Mouse (Mus musculus): ENCODE measurements at regions not wholly inside any gene's neighbourhood (a gene's known extent, or its start where the extent isn't known, plus 50 kb on each side); places are given as distances from the start of the nearest gene placed in this dataset.

- no peak for DNase-seq (ENCODE audit: low spot score in 2 of 2)
- intact Hi-C loops (cut with DNase I) = no loop called here
These were observed 264.6 kb upstream of the Rnaseh2b start for GRCm38 (mm10) chr14:62027751-62028279.

GRCm38 (mm10) chr14:62030059-62030458 is 262.3 kb upstream of the Rnaseh2b start:
- no peak for DNase-seq (ENCODE audit: low spot score in 2 of 2)
- intact Hi-C loops (cut with DNase I) = loop anchor here (10.0 kb wide), 1 partner anchor 425 kb away; the partner anchor contains the start of gene Gucy1b2

GRCm38 (mm10) chr14:62033661-62034060 is 258.7 kb upstream of the Rnaseh2b start:
- DNase-seq (ENCODE audit: low spot score in 2 of 2) = no peak
- intact Hi-C loops (cut with DNase I) = loop anchor here (10.0 kb wide), 1 partner anchor 421 kb away; the partner anchor contains the start of gene Gucy1b2

GRCm38 (mm10) chr14:62034664-62035063 is 257.7 kb upstream of the Rnaseh2b start:
- intact Hi-C loops (cut with DNase I) = loop anchor here (10.0 kb wide), 1 partner anchor 420 kb away; the partner anchor contains the start of gene Gucy1b2
- no peak for DNase-seq (ENCODE audit: low spot score in 2 of 2)

DNA sequence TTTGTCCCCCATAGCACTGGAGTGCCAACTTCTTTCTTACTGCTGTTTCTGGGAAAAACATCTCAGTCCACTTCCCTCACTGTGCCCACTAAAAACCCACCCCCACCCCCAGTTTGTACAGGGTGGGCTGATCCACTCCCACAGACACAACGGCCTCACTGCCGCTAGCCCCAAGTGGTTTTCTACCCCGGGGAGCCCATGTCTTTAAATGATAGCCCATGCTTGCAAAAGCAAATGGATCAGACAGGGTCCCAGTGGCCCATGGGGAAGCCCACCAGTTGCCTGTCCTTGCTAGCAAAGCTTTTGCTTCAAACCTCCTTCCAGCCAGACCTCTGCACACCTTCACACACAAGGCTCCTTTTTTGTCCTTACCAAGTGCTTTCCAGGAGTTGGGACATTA is 257.0 kb upstream of the Rnaseh2b start:
- DNase-seq (ENCODE audit: low spot score in 2 of 2) = no peak
- intact Hi-C loops (cut with DNase I) = loop anchor here (10.0 kb wide), 1 partner anchor 419 kb away; the partner anchor contains the start of gene Gucy1b2

DNA sequence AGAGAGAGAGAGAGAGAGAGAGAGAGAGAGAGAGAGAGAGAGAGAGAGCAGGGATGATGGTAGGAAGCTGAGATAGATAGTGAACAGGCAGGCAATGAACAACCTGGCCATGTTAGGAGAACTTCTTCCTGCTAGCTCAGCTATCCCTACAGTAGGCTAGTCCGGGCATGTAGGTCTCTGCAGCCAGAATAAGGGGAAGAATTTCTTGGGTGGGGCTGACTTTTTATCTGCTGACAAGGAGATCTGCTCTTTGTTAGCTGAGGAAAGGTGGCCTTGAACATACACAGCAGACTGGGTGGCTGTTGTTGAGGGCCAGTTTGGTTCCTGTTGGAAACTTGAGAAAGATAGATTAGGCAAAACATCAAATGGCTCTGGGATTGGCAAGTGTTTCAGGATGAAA is 254.9 kb upstream of the Rnaseh2b start:
- DNase-seq (ENCODE audit: low spot score in 2 of 2) = no peak
- intact Hi-C loops (cut with DNase I) = loop anchor here (10.0 kb wide), 1 partner anchor 417 kb away; the partner anchor contains the start of gene Gucy1b2

DNA sequence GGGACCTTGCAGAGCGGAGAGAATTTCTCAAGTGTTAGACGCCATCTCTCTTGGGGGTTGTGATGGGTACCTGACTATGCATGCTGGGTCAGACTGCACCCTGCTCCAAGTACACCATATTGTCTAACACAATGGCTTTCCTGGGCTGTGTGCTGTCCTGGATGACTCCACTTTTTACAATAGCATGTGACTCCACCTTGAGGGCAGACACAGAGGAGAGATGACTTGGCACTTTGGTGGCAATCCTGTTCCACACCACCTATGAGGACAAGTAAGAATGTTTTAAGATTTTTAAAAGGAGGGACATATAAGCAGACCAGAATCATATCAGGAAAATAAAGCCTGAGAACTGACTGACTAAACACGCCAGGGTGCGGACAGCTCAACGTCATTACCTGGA is 254.5 kb upstream of the Rnaseh2b start:
- no peak for DNase-seq (ENCODE audit: low spot score in 2 of 2)
- intact Hi-C loops (cut with DNase I) = loop anchor here (10.0 kb wide), 1 partner anchor 417 kb away; the partner anchor contains the start of gene Gucy1b2

- intact Hi-C loops (cut with DNase I) = loop anchor here (5.0 to 10.0 kb wide), 3 partner anchors 360 to 448 kb away; partner anchors contain the start of gene Trim13
- DNase-seq (ENCODE audit: low spot score in 2 of 2) = peak; percentile 30 to 36
These were observed 249.9 kb upstream of the Rnaseh2b start for GRCm38 (mm10) chr14:62042305-62043116.

DNA sequence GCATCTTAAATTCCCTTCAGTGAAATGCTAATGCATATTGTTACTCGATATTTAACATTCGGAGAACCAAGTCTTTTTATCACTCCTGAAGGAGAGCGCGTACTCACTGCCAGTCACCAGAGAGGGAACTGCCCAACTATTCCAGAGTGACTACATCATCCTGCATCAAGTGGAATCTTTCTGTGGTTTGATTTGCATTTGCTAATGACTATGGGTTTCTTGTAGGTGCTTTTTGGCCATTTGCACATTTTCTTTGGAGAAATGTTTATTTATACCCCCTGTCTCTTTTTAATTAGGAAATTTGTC is 249.3 kb upstream of the Rnaseh2b start:
- intact Hi-C loops (cut with DNase I) = loop anchor here (5.0 to 10.0 kb wide), 3 partner anchors 361 to 448 kb away; partner anchors contain the start of gene Trim13

GRCm38 (mm10) chr14:62050941-62051340 is 241.4 kb upstream of the Rnaseh2b start:
- intact Hi-C loops (cut with DNase I) = no loop called here
- no peak for DNase-seq (ENCODE audit: low spot score in 2 of 2)

More for the DNA sequence above, 249.3 kb upstream of the Rnaseh2b start:
- DNase-seq (ENCODE audit: low spot score in 2 of 2) = no peak

- DNase-seq (ENCODE audit: low spot score in 2 of 2) = no peak
- intact Hi-C loops (cut with DNase I) = no loop called here
These were observed 240.5 kb upstream of the Rnaseh2b start for GRCm38 (mm10) chr14:62051923-62052322.

GRCm38 (mm10) chr14:62053004-62053403 is 239.4 kb upstream of the Rnaseh2b start:
- intact Hi-C loops (cut with DNase I) = no loop called here
- no peak for DNase-seq (ENCODE audit: low spot score in 2 of 2)

DNA sequence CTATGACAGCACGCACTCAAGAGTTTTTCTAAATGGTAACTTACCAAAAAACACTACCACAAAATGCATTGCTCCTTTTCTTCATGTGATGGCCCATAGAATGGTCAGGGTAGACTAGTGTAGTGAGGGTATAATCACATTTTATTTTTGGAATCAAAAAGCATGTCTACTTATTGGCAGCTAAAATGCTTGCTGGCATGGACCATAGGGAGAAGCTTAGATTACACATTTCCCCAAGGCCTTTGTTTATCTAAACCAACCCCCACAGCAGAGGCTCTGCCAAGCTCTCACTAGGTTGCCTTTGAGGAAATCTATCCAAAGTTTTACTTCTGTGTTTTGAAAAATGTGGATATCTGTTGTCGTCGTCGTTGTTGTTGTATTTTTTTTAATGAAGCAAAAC is 235.3 kb upstream of the Rnaseh2b start:
- intact Hi-C loops (cut with DNase I) = no loop called here
- no peak for DNase-seq (ENCODE audit: low spot score in 2 of 2)

- intact Hi-C loops (cut with DNase I) = no loop called here
- DNase-seq (ENCODE audit: low spot score in 2 of 2) = no peak
These were observed 234.3 kb upstream of the Rnaseh2b start for GRCm38 (mm10) chr14:62058100-62058499.

GRCm38 (mm10) chr14:62071140-62071539 is 221.2 kb upstream of the Rnaseh2b start:
- peak in 1 of 2 experiments; percentile 5 for DNase-seq (ENCODE audit: low spot score in 2 of 2)
- intact Hi-C loops (cut with DNase I) = no loop called here

DNA sequence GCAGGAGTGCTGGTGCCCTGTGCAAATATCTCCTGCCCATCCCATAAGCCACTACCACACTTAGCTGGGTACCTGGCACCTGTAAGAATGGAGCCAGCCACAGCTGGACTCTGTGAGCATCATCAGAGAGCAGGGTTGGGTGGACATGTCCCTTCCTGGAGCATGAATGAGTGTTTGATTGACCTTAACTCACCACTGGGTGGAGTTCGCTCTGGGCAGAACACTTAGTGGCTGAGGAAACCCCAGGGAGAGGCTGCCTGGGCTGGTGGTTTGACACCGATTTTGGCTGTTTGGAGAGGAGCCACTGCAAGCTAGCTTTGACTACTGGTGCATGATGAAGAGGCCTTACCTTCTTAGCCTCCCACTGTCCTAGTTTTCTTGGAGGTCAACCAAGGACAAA is 208.3 kb upstream of the Rnaseh2b start:
- DNase-seq (ENCODE audit: low spot score in 2 of 2) = no peak
- intact Hi-C loops (cut with DNase I) = no loop called here

GRCm38 (mm10) chr14:62088174-62088573 is 204.2 kb upstream of the Rnaseh2b start:
- intact Hi-C loops (cut with DNase I) = no loop called here
- no peak for DNase-seq (ENCODE audit: low spot score in 2 of 2)

DNA sequence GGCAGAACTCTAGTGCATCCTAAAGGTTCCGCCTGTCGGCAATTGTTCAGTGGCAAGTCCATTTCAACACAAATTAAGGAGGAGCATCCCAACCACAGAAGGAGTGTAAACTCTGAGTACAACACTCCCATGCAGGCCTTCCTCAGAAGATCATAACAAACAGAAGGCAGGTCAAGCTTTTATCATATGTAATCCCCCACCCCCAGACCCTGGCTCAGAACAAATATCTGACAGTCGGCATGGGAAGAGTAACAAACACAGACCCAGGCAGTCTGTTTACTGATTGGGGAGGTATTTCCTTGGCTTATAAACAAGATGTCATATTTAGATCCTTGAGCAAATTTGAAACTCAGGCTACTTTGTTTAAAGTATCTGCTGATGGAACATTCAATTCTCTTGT is 174.9 kb upstream of the Rnaseh2b start:
- intact Hi-C loops (cut with DNase I) = no loop called here
- DNase-seq (ENCODE audit: low spot score in 2 of 2) = no peak

GRCm38 (mm10) chr14:62118542-62118953 is 173.8 kb upstream of the Rnaseh2b start:
- intact Hi-C loops (cut with DNase I) = no loop called here
- no peak for DNase-seq (ENCODE audit: low spot score in 2 of 2)

DNA sequence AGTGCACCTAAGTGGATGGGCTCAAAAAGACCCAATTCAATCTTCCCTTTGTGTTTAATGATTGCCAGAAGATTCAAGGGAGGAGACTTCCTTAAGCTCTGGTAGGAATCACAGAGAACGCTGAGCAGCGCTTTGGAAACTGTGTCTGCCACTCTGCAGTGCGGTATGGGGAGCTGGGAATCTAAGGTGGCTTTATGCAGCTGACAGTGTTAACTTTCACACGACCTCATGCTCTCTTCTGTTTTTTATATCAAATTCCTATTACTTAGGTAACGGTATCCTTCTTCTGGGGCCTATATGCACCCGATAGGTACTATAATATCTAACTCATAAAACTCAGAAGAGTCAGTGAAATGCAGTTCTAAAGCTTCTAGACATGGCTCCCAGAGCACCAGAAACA is 163.5 kb upstream of the Rnaseh2b start:
- intact Hi-C loops (cut with DNase I) = no loop called here
- DNase-seq (ENCODE audit: low spot score in 2 of 2) = no peak

DNA sequence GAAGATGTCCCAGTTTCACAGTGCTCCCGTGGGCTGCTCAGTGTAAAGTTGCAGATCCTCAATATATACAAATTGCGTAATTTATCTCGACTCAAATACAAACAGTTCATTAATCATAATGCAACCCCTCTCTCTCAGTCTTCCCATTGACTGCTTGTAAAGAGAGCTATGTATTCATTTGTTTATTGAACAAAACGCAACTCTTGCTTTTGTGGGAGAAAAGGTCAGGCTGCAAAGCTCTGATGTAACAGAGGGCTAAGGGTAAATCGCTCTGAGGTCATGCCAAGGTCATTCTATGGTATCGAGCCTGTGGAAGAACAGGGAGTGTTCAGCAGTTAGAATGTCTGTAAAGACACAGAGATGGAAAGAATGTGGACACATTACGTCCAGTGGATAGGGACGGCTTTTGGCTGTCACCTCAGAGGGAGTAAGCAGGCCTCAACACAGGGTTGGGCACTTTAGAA is 160.0 kb upstream of the Rnaseh2b start:
- intact Hi-C loops (cut with DNase I) = no loop called here

More for the DNA sequence above, 160.0 kb upstream of the Rnaseh2b start:
- DNase-seq (ENCODE audit: low spot score in 2 of 2) = no peak

All from left cerebral cortex, postnatal 36 days (tissue).